Mouse (Mus musculus): ENCODE measurements around the gene Mab21l1.
A peak's percentile ranks its signal among the peaks of the same experiment; 100 is the strongest.

Gene Mab21l1

DNA sequence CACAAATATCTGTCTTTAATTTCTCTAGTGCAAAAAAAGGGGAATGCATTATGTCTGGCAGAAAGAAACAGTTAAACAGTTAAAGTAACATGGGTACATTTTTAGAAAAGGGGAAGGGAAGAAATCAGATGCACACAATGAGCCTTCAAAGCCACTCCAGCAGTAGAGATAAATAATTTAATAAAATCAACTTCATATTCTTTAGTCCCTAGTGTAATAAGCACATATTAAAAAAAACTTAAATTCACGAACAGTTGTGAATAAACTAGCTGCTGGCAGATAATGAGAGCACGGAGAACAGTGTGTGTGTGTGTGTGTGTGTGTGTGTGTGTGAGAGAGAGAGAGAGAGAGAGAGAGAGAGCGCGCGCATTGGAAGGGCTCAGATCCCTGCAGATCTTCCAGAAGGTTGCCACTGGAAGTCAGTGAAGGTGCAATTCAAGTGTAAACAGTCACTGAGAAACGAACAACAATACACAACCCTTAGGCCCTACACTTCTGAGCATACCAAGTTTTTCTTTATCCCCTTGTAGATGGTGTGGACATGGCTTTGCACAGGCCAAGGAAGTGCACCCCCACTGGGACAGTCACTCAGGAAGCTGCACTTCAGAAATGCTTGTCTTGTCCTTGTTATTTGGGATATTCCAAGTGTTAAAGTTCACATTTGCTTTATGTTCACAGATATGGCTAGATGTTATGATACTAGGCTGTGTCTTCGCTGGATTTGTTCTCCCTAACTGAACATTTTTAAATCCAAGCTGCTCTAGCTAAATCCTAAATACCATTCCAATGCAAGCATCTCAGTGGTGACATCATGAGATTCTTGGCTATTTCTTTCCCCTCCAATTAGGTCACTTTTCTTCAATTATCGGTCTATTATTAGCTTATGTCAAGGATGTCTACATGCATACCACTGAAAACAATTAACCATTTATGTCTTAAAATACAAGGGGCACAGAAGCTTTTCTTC lies 3.3 kb upstream of the Mab21l1 start:
- DNase-seq (ENCODE audit: inconsistent ontology term) = peak; percentile 89

DNA sequence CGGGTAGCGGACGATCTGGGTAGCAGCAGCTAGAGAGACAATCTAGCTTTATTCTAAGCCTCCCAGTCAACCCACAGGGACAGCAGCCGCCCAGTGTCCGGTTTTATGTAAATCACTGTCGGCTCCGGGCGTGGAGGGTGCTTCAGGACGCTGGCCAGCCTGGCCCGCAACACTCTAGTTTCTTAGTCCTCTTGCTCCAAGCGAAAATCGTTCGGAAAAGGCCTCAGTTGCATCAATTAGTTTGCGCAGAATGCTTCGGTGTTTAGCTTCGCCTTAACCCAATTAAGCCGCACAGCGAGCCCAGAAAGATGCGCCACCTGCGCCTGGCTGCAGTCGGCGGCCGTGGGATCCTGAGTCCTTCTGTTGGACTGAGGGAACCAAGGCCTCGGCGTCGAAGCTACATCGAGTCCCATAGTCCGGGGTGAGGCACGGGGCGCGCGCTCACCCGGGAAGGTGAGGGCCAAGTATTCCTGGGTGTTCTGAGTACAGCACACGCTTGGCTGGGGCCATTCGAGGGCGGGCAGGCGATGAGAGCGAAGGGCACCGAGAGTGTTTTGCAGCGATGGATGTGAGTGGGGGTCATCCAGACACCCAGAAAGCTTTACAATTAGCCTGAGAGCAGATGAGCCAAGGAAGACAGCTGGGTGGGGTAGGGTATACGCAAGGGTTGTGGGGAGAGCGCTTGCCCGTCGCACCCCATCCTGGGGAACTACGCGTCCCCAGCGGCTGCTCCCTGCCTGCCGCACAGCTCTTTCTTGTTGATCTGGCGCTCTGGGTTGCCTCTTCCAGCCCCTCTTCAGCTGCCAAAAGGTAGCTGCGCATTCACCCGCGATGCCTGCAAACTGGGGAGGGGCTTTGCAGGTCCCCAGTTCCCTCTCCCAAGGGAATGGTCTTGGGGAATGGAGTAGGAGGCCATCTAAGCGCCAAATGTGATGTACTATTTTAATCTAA lies 1.9 kb upstream of the Mab21l1 start:
- peak; percentile 77 for DNase-seq (ENCODE audit: inconsistent ontology term)

DNA sequence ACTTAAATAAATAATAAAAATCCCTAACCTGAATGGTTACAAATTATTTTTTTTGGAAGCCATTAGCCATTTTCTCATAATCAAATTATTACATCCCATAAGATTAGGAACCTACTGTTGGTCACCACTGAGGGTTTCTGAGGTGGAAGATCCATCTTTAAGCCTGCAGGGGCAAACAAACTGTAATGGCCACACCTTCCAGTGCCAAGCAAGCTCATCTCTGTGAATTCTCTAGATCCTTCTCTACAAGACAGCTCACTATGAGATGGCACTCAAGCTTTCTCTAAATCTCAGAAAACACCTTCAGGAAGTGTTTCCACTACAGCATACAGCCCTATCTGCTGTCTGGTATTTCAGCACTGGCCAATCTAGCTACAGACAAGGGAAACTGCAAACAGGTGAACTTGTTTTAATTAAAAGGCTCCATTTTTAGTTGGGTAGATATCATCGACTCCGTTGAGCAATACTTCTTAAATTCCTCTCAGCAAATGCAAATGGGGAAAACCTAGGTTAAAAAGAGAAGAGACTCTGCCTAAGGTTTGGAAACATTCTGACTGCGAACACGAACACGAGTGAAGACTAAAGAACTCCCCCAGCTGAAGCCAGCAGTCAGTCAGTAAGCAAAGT lies 768 bp upstream of the Mab21l1 start:
- DNase-seq (ENCODE audit: inconsistent ontology term) = peak; percentile 55

DNA sequence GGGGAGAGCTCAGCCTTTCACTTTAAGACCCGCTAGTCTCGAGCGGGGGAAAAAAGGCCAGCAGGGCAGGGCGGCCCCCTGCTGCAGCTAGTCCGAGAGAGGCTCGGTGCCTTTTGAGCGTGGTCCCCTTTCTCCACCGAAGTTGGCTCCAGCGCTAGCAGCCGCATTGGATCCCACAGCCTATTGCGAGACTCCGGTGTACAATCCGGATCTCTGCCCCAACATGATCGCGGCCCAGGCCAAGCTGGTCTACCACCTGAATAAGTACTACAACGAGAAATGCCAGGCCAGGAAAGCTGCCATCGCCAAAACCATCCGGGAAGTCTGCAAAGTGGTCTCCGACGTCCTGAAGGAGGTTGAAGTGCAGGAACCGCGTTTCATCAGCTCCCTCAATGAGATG lies 461 bp downstream of the Mab21l1 start:
- no peak for DNase-seq (ENCODE audit: inconsistent ontology term)

DNA sequence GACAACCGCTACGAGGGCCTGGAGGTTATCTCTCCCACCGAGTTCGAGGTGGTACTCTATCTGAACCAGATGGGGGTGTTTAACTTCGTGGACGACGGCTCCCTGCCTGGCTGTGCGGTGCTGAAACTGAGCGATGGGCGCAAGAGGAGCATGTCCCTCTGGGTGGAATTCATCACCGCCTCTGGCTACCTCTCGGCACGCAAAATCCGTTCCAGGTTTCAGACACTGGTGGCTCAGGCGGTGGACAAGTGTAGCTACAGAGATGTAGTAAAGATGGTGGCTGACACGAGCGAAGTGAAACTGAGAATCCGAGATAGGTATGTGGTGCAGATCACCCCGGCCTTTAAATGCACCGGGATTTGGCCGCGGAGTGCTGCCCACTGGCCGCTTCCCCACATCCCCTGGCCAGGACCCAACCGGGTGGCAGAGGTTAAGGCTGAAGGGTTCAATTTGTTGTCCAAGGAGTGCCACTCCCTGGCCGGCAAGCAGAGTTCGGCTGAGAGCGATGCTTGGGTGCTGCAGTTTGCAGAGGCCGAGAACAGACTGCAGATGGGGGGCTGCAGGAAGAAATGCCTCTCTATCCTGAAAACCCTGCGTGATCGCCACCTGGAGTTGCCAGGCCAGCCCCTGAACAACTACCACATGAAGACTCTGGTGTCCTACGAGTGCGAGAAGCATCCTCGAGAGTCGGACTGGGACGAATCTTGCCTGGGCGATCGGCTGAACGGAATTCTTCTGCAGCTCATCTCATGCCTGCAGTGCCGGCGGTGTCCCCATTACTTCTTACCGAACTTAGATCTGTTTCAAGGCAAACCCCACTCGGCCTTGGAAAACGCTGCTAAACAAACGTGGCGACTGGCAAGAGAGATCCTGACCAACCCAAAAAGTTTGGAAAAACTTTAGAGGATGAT lies 1.1 kb downstream of the Mab21l1 start:
- peak; percentile 81 for DNase-seq (ENCODE audit: inconsistent ontology term)

DNA sequence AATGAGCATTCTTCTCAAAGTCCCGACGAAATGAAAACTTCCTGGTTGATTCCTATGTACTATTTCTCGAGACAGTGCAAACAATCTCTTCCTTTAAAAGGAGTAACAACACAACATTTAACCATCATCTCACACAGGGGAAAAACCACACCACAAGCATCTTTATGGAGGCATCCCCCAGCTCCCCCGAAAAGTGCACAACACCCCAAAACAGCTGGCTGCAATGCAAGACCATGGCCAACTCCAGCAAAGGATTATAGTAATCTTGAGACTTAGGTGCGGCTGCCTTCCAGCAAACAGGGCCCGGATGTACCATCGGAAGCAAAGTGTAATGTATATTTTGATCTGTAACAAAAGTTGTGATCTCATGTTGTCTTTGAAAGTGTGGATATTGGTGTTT lies 1.8 kb downstream of the Mab21l1 start:
- no peak for DNase-seq (ENCODE audit: inconsistent ontology term)

DNA sequence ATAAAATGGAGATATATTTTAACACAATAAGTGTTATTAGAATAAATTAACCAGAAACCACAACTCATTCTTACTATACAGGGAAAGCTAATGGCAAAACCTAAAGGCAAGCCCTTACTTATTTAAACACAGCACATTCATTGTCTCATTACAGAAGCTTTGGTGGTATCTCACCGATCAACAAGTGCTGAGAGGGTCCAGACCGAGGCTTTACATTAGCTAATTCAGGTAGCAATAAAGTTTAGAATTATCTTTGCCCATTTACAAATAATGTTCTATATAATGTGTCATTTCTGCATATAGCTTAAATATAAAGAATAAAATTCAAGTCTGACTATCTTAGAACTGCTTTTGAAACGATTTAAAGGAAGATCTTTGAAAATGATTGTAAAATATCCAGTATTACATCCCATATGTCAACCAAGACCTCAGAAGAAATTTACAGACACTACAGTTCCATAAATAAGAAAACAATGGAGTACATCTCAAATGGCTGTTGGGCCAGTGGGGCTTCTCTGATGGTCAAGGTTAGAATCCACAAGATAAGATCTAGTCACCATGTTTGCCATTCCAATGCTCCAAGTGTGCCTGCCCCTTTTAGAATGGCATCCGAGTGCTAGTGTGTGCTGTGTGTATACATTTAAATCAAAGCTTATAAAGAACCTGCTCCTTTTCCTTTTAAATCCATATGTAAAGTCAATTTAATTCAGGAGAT lies 3.1 kb downstream of the Mab21l1 start:
- DNase-seq (ENCODE audit: inconsistent ontology term) = peak; percentile 51

DNA sequence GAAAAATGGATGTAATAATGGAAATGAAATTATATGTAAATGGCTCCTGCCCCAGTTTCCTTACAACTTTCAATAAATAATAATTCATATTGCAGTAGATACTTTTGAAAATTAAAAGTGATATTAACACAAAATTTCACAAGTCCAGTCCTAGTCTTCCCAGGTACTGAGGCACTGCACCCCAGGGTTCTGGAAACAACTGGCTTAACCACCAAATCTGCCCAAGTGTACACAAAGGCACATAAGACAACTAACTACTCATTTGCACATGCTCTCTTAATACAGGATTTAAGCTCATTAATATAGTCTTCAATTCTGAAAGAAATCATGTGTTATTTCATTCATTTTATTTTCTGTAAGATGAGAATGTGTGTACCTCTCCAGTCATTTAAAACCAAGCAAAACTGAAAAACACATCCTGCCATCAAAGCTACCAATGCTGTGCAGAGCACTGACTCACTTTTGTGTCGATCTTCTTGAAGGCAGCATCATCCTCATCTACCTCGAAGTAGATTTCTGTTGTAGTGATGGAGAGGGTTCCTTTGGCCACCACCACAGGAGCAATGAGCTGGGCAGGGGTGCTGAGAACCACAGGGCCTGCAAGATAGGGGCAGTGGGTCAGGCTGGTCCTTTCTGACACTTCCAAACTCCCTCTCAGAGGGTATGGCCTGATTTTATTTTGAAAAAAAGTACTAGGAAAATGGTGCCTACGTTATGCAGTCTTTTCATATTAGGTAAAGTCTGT lies 3.8 kb downstream of the Mab21l1 start:
- DNase-seq (ENCODE audit: inconsistent ontology term) = peak; percentile 45

DNA sequence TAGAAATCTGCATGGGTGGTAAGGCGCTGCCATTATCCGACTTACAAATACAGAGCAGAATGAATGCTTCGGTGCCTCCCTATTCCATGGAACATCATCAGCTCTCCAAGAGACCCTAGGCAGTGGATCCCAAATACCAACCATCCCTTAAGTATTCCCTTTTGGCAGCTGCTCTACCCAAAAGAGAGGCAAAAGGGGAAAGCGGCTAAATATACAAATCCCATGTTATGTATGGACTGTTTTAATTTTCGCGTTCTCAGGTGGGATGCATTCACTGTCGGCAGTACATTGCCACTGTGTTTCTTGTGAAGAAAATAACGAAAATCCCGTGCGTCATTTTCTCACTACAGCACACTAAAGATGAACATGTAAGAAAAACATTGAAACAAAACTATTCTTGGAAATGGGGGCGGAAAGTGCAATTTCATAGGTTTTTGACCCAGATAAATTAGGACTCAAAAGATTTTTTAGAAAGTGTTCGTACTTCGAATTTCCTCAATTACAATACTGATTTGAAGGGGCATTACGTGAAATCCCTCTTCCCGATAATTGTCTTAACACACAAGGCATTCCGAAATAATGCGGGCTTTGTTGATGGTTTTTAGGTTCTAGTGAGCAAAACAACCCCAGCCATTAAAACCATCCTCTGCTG lies 4.7 kb downstream of the Mab21l1 start:
- DNase-seq (ENCODE audit: inconsistent ontology term) = peak; percentile 75

DNA sequence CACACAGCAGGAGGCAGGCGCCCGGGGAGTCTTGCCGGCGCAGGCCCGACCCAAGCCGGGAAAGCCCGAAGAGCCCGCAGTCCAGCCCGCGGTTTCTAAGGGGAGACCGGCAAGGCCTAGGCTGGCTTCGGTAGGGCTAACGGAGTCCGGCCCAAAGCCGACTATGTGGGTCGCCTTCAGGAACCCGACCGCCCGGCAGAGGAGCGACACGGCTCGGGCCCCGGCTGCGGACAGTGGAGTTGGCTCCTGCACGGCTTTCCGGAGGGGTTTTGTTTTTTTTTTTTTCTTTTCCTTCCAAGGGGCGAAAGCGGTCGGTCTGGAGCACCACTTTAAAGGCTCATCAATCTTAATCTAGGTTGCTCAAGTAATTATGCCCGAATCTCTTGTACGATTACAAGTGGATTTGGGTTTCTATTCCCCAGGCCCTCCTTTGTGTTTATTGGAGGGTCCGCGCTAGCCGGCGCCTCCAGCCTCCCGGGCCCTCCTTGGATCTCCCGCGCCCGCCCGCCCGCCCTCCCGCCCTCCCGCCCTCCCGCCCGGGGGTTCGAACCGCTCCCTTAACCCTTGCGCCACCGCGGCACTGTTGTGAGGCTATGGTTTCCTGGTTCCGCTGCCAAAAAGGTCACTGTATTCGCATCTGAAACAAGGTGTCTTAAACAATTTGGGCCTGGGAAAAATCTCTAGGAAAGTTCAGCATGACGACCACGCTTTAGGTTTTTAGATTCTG lies 5.3 kb downstream of the Mab21l1 start:
- DNase-seq (ENCODE audit: inconsistent ontology term) = peak; percentile 78

DNA sequence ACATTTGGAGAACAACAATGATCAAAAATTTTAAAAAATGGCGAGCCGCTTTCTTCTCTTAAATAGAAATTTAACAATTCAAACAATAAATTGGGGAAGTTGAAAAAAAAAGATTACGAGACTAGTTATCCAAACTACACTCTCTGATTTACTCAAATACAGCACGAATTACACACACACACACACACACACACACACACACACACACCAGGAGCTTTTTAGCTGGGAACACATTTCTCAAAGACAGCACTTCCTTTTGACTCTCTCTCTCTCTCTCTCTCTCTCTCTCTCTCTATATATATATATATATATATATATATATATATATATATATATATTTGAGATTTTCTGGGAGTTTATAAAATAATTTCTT lies 5.9 kb downstream of the Mab21l1 start:
- no peak for DNase-seq (ENCODE audit: inconsistent ontology term)

DNA sequence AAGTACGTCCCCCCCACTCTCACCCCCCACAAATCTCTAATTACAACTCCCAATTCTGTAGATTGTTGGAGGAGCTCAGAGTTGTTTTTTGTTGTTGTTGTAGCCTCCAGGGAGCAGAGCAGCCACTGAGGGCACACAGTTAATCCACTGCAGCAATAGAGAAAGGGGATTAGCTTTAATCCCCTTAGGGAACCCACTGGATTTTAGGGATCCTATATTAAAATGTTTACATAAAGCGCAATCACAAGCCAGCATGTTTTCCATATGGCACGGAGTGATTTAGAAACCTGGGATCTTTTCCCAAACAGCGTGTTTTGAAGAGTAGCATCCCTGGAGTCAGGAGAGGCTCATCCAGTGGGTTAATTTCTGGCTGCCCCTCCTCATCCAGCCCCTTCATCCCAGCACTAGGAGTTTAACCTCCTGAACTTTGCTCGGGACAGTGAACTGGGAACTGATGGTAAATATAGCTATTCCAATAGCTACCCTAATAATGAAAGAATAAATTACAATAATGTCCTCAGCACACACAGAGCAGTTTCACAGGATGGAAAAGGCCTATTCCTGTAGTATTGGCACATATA lies 6.4 kb downstream of the Mab21l1 start:
- no peak for DNase-seq (ENCODE audit: inconsistent ontology term)

DNA sequence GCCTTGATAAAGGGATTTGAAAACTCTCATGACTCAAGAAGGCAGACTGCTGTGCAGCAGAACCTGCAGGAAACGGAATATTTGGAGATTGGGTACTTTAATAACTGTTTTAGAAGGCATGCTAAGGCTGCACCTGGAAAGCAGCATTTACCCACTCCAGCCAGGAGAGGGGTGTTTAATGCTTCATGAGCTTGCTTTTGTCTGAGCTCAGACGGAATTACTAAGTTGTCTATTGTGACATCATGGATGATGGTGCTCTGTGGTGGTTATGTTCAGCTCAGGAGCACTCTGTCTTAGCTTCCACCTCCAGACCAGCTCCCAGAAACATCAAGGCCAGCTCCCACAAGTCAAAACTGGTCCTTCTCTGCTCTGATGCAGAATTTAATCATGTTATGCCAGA lies 7.5 kb downstream of the Mab21l1 start:
- no peak for DNase-seq (ENCODE audit: inconsistent ontology term)

DNA sequence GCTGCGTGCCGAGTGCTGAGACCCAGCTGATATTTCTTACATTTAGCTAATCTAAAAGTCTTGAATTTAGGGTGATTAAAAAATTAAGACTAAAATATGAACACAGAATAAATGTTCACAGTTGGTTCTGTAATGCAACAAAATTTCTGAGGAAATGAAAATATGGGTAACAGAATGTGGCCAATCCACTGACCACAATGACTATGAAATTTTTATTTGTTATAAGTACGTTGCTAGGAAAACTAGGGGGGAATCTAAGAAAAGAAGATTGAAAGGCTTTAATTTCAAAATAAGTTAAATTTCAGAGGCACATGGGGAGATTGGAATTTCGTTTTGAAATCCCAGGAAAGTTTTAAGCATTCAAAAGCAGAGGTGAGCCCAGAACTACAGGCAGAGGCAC lies 8.3 kb downstream of the Mab21l1 start:
- no peak for DNase-seq (ENCODE audit: inconsistent ontology term)

DNA sequence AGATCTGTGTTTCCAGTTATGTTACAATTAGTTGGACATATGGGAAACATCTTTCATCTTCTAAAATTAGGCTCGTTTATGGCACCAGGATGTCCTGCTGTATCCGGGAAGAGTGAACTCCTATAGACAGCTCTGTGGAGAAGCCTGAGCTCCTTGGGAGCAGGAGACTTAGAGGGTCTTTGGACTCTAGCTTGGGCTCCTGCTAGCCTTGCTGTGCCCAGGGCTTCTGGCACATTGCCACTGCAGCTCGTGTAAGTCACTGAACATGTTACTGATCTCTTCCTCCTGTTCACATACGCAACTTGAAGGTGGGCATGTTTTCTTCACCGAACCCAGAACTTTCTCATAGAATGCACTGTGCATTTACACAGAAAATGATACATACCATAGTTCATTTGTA lies 9.9 kb downstream of the Mab21l1 start:
- no peak for DNase-seq (ENCODE audit: inconsistent ontology term)

DNA sequence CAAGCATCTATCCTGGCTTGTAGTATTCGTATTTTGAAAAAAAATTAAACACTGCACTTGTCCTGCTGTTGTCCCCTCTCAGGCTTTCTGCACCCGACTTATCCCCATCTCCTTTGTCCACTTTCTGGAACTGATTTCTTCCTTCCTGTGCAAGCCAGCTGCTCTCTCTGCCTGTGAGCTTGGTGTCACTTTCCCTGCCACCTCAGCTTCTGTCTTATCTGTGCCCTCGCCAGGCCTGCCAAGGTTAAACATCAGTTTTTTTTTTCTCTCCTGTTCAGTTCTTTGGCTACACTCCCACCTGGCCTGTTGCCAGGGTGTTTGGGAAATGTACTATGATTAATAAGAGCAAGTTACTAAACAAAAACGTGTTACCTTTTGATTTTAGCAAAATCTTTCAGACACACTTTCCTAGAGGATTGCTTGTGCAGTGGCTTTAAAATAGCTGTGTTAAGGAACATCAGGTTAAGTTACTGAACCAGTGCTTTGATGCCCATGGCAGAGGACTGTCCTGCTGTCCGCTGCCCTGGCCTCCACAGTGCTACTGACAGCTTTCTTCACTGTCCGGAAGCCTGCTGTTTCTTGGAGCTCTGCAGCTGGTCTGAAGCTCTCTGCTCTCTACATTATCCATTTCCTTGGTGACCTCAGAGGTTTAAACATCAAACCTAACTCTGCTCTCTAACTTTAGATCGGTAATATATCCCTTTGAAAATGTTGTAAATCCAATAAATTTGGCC lies 11.7 kb downstream of the Mab21l1 start:
- DNase-seq (ENCODE audit: inconsistent ontology term) = peak; percentile 27

DNA sequence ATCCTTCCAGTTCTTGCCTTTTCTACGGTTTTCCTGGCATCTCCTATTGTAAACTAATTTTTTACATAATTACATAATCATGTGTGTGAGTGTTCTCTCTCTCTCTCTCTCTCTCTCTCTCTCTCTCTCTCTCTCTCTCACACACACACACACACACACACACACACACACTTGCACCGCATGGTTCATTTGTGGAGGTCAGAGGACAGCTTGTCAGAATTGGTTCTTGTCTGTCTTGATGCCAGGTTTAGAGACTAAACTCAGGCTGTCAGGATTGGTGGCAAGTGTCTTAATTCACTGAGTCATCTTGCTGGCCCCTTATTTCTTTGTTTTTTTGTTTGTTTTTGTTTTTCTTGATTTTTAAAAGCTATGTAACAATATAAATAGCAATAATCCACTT lies 12.5 kb downstream of the Mab21l1 start:
- no peak for DNase-seq (ENCODE audit: inconsistent ontology term)

Data from Muller cell, postnatal 12 days (primary cell).